Mouse (Mus musculus) heart, postnatal 10 days (tissue): ENCODE measurements around the gene H2-M5. TPM values are rescaled to one million over a fixed set of nuclear protein-coding genes. Genes with fewer than 3 reads are reported as not detected.
"Not testable (repeated sequence)": the region's sequence is repeated elsewhere in the genome, so short reads cannot be mapped to it uniquely, and the experiment has no call there.

ENCODE experiments used
- DNase-seq, 2 experiments: peaks; one replicate each; pipeline ENCODE4 v3.0.0; 2021
- intact Hi-C: fragments of 180-260 bp; cut with DNase I; formaldehyde crosslinking; loops from one replicate; pipeline ENCODE4 v1.15.1; 2025
- total RNA-seq, 2 experiments: library from RNA; stranded (reverse); gene quantifications; 2 replicates each; pipeline ENCODE4 v1.2.3; 2021

H2-M5 gene
- under 1 TPM in 1 of 2 experiments, not detected in 1; 0.26 TPM for total RNA-seq

DNA sequence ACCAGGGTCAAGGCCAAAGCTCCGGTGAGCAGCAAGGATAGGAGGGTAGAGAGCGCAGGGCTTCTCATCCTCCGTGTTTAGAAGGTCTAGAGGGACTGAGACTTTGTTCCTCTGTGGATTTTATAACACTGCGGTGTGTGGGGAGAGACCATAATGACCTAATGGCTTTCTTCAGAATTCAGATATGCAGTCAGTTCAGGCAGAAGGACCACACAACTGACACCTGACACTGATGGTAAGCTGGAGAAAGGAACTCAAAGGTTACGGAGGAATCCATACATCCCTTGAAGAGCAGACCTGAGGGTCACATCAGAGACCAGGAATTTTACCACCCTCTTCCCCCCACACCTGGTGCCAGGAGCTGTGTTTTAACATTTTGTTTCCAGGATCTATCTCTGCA, at the start of gene H2-M5:
Gene H2-M5, minus strand, starts transcription at position 101 of the 400 bp plus-strand sequence.
- DNase-seq = no peak
- intact Hi-C loops = no loop called here

DNA sequence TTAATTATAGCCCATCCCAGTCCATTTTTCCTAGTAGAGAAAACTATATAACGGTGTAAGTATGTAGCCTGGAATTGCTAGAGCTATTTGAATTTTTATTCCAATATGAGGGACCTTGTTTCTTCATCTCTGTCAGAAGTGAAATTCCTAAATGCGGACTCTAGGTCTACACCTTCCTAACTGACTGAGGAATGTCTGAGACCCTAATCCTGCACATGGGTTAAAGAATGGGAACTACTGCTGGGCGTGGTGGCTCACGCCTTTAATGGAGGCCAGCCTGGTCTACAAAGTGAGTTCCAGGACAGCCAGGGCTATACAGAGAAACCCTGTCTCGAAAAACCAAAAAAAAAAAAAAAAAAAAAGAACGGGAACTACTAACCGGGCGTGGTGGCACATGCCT, 39.8 kb upstream of the H2-M5 start:
- intact Hi-C loops = no loop called here
- no peak for DNase-seq

DNA sequence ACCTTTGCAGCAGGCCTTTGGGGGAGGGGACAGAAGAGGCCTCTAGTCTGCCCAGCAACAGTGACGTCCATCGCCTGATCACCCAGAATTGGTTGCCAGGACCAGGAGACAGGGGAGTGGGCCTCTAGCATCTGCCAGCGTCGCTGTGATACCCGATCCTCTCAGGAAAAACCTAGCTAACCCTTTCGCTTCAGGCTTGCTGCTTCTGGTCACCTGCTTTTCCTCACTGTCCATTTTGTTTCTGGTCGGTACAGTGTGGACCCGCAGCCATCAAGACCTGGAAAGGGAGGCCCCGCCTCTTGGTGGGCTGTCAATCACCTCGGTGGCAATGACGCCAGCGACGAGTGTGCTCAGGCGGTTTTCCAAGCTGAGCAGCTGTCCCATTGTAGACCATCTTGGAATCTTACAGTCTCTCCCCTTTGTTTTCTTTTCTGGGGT, 39.4 kb upstream of the H2-M5 start:
- peak; percentile 92 to 93 for DNase-seq
- intact Hi-C loops = no loop called here

DNA sequence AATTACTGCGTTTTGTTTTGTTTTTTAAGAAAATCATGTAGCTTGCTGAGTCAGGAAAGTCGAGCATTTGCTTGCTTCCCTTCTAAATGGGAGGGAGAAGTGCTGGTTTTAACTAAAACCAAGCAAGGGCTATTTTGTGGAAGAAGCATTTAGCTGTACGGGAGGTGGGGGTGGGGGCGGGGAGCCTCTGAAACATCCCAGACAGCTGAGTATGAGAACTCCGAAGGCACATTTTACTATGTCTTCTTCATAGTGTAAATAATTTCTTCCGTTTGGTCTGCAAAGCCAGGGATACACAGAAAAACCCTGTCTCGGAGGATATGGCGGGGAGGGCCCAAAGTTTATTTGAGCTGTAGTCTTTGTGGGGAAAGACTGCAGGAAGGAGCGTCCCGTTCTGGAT, 38.9 kb upstream of the H2-M5 start:
- DNase-seq = no peak
- intact Hi-C loops = no loop called here

DNA sequence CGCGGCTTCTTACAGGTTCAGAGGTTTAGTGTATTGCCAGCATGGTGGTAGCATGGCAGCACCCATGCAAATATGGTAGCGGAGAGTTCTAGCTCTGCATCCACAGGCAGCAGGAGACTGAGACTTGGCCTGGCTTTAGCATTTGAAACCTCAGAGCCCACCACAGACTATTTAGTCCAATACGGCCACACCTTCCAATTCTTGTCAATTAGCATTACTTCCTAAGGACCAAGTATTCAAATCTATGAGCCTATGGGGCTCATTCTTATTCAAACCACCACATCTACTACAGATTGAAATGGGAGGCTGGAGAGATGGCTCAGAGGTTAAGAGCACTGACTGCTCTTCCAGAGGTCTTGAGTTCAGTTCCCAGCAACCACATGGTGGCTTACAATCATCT, 38.1 kb upstream of the H2-M5 start:
- DNase-seq = no peak
- intact Hi-C loops = no loop called here

DNA sequence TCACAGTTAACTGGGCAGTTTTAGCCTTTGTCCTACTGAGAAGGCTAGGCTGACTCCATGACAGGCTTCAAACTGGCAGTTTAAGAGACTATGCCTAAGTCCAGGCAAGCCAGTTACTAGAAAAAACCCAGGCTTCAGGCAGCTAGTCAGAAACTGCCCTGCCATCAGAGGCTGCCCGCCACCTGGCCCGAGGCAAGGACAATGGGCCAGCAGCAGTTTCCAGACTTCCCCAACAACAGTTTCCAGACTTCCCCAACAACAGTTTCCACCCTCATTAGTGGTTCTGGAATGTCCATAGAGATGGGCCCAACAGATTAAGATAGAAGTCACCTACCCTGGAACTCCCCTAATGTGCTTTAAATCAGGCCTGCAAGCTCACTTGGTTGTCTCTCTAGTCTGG, 37.1 kb upstream of the H2-M5 start:
- DNase-seq = no peak
- intact Hi-C loops = no loop called here

DNA sequence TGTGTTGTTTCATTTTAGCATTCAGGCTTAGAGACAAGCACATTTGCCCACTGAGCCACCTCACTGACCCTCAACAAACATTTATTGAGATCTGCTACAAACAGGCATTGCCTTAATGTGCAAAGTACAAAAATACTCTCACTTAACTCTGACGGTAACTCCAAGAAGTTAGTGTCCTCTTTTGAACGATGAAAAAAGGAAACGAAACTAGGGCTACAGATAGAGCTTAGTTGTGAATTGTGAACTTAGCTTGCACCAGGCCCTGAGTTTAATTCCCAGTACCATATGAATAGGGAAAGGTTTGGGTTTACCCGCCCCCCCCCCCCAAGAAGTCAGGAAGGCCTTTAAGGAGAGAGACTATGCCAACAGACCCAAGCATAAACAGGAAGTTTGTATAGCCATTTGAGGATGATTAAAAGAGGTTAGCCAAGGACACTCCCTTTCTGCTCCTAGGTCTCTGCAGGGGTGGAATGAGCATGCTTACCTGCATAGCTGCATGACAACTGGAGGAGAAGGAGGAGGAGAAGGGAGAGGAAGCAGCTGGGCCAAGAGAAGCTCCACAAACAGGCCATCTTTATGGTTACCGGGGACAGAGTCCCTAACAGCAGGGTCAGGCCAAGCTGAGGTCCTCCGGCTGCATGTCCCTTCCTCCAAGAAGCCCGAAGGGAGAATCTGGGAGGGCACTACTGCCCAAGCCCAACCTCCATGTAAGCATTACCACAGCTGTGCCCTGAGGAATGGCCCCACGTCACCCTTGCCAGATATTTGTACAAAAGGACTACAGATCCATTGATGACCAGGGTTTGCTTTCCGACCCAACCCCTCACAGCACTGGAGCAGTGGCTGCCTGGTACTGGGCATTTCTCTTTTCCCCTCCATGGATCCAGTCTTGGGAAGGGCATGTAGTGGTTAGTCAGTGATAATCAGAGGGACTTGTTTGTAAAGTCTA, 33.6 kb upstream of the H2-M5 start, which contains the start of gene Mog:
Gene Mog, minus strand, starts transcription at position 771 of the 949 bp plus-strand sequence.
- intact Hi-C loops = no loop called here
- no peak for DNase-seq

DNA sequence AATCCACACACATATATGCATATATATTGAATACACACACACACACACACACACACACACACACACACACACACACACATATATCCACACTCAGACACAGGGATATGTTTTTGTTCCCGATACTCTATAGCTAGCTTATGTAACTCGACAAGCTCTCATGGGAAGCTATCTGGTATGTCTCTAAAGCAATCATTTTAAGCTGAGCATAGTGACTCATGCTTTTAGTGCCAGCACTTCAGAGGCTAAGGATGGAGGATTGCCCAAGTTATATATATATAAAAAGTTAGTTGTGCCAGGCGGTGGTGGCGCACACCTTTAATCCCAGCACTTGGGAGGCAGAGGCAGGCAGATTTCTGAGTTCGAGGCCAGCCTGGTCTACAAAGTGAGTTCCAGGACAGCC, 29.9 kb upstream of the H2-M5 start:
- intact Hi-C loops, DNase-seq: not testable (repeated sequence)

DNA sequence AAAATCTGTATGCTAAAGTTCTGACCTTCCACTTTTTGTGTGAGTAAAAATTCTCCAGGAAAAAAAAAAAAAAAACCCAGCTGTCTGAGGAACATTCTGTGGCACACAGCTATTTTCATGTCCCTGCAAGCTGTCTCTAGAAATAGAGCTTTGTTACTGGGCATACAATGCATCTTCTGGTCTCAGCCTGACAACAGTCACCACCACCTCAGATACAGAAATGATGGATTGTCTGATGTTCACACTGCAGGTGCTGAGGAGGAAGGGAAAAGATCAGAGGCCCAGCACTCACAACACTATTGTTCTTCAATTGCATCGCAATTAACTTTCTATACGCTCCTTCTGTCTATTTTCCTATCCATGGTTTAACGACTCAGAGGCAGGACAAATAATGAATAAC, 29.0 kb upstream of the H2-M5 start:
- intact Hi-C loops = no loop called here
- no peak for DNase-seq

DNA sequence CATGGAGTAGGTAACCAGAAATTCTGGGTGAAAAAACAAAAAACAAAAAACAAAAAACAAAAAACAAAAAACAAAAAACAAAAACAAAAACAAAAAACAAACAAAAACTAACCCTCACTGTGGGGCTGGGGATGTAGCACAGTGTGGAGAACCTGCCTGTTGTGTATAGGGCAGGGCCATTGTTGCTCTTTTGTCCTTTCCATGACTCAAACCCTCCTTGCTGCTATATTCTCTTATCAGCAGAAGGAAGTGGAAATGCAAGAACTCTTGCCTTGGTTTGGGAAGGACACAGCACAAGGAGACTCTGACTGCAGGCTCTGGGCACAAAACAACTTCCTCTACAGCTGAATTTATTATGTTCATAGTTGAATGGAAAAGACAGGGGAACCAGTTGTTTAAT, 27.0 kb upstream of the H2-M5 start:
- intact Hi-C loops = no loop called here
- DNase-seq = no peak

DNA sequence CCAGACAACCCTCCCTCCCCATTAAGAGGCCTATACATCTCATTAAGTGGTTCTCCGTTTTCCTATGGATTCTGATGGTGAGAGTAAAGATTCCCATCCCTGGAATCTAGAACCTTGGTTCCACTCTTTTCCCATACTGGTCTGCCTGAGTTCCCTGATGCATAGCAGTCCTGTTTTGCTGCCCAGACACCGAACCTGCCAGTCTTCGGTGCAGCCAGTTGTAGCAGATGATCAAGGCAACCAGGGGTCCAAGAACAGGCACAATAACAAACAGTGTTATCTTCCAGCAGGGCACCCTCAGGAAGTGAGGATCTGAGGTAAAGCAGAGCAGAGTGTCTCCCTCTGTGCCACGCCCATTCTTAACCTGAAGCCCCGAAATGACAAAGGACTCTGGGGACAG, 22.8 kb upstream of the H2-M5 start:
- intact Hi-C loops = no loop called here
- DNase-seq = no peak

DNA sequence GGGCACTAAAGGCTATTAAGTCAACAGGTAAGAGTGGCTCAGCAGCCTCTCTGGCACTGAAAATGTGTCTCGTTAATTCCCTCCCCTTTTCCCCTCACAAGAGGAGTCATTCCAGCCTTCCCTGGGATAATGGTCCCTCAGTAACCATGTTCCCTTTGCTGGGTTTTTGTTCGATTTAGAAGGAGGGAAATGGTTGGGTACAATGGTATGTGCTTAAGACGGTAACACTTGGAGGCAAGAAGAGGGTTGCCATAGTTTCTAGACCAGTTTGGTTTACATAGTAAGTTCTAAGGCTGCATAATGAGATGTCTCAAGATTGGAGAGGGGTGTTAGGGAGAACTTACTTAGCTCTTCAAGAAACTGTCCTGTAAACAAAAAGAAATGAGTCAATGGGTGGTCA, 22.4 kb upstream of the H2-M5 start:
- intact Hi-C loops = no loop called here
- DNase-seq = no peak

DNA sequence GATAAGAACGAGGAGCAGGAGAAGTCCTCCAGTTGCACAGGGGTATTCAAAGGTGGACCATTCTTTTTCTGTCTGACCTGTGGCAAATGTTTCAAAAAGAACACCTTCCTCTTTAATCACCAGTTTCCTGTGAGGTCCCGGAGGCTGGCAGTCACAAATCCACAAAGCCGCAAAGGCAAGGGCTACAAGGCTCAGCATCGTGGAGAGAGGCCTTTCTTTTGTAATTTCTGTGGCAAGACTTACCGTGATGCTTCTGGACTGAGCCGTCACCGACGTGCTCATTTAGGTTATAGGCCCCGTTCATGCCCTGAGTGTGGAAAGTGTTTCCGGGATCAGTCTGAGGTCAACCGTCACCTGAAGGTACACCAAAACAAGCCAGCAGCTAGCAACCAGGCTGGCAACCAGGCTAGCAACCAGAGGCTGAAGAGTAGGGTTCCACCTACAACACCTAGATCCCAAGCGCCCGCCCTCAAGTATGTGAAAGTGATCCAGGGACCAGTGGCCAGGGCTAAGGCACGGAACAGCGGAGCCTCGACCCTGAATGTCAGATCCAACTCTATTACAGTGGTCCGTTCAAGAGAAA, 20.2 kb upstream of the H2-M5 start:
- intact Hi-C loops = no loop called here
- no peak for DNase-seq

DNA sequence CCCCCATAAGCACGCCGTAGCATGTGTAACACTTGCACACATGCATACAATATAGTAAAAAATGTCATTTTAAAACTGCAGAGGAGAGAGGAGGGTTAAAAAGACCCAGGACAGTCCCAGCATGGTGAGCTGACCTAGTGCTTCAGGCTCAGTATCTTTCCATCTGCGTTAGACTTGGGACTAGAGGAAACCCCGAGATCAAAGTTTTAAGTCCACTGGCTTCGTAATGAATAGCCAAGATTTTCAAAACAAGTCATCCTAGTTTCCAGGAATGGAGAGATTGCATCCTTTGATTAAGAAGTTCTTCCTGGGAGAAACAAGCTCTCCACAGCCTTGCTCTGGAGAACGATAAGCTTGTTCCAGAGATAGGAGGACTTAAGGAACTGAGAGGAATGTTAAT, 18.8 kb upstream of the H2-M5 start:
- intact Hi-C loops = no loop called here
- no peak for DNase-seq

DNA sequence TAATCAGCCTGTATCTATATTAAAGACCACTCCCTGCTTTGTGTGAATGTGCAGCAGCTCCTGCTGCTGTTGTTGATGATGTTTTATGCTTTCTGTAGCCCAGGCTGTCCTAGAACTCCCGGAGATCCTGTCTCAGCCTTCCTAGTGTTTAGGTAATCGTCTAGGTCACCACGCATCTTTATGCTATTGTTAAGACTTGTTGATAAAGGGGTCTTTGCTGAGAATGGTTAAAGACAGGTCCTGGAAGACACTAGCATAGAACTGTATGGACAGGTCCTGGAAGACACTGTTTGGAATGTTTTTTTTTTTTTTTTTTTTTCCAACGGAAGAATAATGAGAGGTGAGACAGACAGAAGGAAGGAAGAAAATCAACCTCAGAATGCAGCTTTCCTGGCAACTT, 14.0 kb upstream of the H2-M5 start:
- intact Hi-C loops = loop anchor here (2.0 kb wide), 1 partner anchor 43 kb away; no protein-coding TSS in a partner anchor
- DNase-seq = no peak

DNA sequence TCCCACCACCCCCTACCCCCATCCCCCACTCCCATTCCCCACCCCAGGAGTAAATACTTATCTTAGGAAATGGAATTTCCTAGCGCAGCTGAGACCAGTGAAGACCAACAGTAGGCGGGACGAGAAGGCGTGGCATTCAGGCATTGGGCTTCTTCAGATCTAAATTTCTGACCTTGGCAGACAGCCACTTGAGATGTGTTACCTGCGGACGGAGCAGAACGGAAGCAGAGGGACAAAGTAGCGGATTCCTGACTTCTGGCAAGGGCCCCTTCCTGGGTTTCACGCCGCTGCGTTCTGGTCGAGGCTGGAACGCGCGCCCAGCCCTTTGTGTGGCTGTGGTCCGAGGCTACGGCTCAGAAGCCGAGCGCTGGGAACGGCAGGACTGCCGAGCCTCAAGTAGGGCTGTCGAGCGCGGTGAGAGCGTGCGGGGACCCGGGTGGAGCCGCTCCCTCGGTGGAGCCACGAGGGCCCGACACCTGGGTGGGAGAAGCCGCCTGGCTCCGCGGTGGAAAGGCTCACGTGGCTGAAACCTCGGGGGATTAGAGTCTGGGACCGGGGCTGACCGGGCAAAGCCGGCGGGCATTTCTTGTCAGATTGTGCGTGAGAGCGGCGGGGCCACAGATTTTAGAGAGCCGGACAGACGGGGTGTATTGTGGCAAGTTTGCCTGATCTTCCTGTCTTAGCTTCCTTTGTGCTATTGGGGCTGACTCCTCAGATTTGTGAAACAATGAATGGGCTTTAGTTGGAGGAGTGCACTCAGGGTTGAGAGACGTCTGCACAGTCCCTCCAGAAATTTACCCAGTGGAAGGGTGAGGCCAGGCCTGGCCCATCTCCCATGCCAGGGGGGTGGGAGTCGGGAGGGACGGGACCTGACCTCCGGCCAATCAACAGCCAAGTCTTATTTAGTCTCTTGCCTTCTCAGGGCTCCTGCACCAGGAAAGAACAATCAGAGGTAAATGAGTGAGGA, 13.3 kb upstream of the H2-M5 start:
- intact Hi-C loops = loop anchor here (2.0 kb wide), 1 partner anchor 44 kb away; no protein-coding TSS in a partner anchor

DNA sequence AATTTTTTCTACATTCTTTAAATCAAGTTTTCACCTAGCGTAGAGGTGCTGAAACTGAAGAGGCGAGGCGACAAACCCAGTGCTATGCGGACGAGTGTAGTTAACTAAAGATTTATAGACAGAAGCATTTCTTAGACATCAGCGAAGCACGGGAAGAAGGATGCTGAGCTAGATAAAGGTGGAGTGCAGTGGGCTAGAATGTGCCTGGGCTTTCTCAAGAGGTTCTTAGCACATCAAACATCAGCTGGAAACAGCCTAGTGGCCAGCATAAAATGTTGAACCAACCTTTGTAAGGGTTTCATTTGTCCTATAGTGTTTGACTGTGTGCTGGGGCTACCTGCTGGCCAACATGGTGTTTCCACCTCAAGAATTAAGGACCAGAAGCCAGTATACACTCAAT, 11.5 kb upstream of the H2-M5 start, which contains the start of gene Zfp57:
Gene Zfp57, plus strand, starts transcription at position 301 of the 400 bp plus-strand sequence.
- intact Hi-C loops = no loop called here
- no peak for DNase-seq

More for the DNA sequence above, 13.3 kb upstream of the H2-M5 start:
- DNase-seq = peak; percentile 60 to 67

DNA sequence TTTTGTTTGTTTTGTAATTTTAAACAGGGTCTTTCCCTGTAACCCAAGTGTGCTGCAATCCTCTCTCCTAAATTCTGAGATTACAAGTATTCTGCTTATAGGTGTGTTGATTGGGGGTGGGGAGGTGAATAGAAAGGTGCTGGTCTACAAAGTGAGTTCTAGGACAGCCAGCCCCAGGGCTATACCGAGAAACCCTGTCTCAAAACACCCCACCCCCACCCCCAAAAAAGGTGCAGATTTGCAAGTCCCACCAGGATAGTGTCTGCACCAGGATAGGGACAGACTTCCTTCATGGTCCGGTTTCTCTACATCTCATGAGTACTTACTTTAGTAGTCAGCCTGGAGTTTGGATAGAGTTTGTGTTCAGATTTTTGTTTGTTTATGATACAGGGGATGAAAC, 9.1 kb upstream of the H2-M5 start:
- DNase-seq = no peak
- intact Hi-C loops = loop anchor here (5.0 kb wide), 1 partner anchor 51 kb away; no protein-coding TSS in a partner anchor

DNA sequence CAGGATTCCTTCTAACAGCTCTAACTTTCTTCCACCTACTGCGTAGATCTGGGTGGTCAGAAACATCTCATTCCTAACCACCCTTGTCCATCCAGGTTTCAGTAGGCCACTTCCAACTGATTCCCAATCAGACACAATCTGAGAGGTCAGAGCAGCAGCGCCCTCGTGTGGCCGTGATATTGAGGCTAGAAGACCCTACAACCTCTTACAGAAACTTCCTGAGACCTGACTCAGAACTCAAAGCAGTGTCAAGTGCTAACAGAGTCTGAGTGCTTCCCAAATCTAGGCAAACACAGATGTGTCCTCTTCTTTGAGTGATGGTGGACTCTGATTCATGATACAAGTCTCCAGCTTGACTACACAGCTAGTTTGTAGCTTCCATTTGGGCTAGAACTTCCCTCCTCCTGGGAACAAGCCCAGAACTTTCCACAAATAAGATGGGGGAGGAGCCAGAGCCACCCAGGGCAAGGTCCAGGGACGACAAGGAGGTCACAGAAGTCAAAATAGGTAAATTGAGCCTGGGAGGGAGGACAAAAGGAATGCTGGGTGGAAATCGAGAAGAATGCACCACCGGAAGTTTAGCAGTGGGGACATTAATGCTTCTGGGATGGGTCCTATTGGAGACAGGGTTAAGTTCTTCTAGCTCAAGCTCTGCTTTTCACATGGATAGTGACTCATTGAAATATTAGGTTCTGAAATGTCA, 7.8 kb upstream of the H2-M5 start:
- DNase-seq = peak; percentile 77 to 84
- intact Hi-C loops = loop anchor here (1.0 to 5.0 kb wide), 2 partner anchors 50 to 83 kb away; no protein-coding TSS in a partner anchor

DNA sequence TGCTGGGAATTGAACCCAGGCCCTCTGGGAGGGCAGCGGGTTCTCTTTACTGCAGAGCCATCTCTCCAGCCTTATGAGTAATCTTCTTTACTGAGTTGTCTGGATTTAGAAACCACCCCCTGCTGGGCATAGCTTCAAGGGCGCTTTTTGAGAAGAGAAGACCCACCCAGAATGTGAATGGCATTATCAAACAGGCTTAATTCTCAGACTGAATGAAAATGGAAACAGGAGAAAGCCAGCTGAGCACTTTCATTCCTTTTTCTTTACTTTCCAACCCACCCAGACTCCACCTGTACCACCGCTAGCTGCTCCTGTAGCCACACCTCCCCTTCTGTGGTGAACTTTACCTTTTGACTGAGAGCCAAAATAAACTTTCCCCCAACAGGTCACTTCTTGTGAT, 6.1 kb upstream of the H2-M5 start:
- intact Hi-C loops = loop anchor here (5.0 kb wide), 1 partner anchor 48 kb away; no protein-coding TSS in a partner anchor
- no peak for DNase-seq
